Mouse (Mus musculus) T-cell, adult 2 months (primary cell): ENCODE measurements around the gene Irx1.

Experiments
- DNase-seq: peaks from one replicate; pipeline ENCODE4 v3.0.0; 2022; ENCODE audit warnings: low spot score

The Irx1 gene

GRCm38 (mm10) chr13:71963356-71964351, at the start of gene Irx1:
TSS of gene Irx1 (minus strand) at chr13:71963723.
- DNase-seq, result no peak

GRCm38 (mm10) chr13:71979932-71980655, 16.6 kb upstream of the Irx1 start:
- no peak for DNase-seq

- DNase-seq, result no peak
Observed at GRCm38 (mm10) chr13:71975753-71976152, 12.2 kb upstream of the Irx1 start.

- DNase-seq, result no peak
Observed at GRCm38 (mm10) chr13:71968286-71968685, 4.8 kb upstream of the Irx1 start.

- no peak for DNase-seq
Observed at GRCm38 (mm10) chr13:71967341-71968250, 4.1 kb upstream of the Irx1 start.

- DNase-seq, result no peak
Observed at GRCm38 (mm10) chr13:71966631-71967030, 3.1 kb upstream of the Irx1 start.

- no peak for DNase-seq
Observed at GRCm38 (mm10) chr13:71964366-71964765, 843 bp upstream of the Irx1 start.

GRCm38 (mm10) chr13:71962661-71963355, 715 bp downstream of the Irx1 start:
- DNase-seq, result no peak

GRCm38 (mm10) chr13:71961891-71962660, 1.4 kb downstream of the Irx1 start:
- no peak for DNase-seq

- DNase-seq, result no peak
Observed at GRCm38 (mm10) chr13:71960846-71961735, 2.4 kb downstream of the Irx1 start.

GRCm38 (mm10) chr13:71960277-71960672, 3.2 kb downstream of the Irx1 start:
- DNase-seq, result no peak

- DNase-seq, result no peak
Observed at GRCm38 (mm10) chr13:71959361-71960276, 3.9 kb downstream of the Irx1 start.

- DNase-seq, result no peak
Observed at GRCm38 (mm10) chr13:71958651-71959050, 4.9 kb downstream of the Irx1 start.

GRCm38 (mm10) chr13:71957811-71958351, 5.6 kb downstream of the Irx1 start:
- DNase-seq, result no peak

GRCm38 (mm10) chr13:71957147-71957546, 6.4 kb downstream of the Irx1 start:
- DNase-seq, result no peak

- no peak for DNase-seq
Observed at GRCm38 (mm10) chr13:71956481-71956880, 7.0 kb downstream of the Irx1 start.

GRCm38 (mm10) chr13:71951966-71952365, 11.6 kb downstream of the Irx1 start:
- no peak for DNase-seq

- no peak for DNase-seq
Observed at GRCm38 (mm10) chr13:71949859-71950258, 13.7 kb downstream of the Irx1 start.
